Mouse (Mus musculus) liver, embryonic 14.5 days (tissue): ENCODE measurements around the gene Acaca.

Experiments
- CTCF ChIP-seq: IDR thresholded peaks from 2 replicates; pipeline ENCODE4 v1.5.1; 2016; ENCODE audit warnings: antibody characterized with exemption, low read depth, control low read depth
- EP300 ChIP-seq: IDR thresholded peaks from 2 replicates; pipeline ENCODE4 v1.6.1; 2016; ENCODE audit warnings: antibody characterized with exemption, low read depth

DNA sequence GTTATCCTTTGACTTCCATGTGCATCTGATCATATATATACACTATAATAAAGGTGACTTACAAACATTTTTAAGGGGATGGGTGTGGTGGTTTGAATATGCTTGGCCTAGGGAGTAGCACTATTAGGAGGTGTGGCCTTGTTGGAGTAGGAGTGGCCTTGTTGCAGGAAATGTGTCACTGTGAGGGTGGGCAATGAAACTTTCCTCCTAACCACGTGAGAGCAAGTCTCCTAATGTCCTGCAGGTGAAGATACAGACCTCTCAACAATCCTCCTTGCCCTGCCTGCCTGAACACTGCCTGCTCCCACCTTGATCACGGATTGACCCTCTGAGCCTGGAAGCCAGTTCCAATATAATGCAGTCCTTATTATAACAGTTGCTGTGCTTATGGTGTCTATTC, 22.3 kb upstream of the Acaca start:
- no peak for TF ChIP-seq CTCF
- TF ChIP-seq EP300, result no peak
